Mouse (Mus musculus) CD4-positive helper T cell, adult 2 months (primary cell): ENCODE measurements around the gene Aox4.

Source experiments
- DNase-seq: peaks from one replicate; pipeline ENCODE4 v3.0.0-alpha.2; 2012; ENCODE audit warnings: low read depth, missing footprints, low spot score

Gene Aox4

GRCm38 (mm10) chr1:58210203-58210602 is at the start of gene Aox4:
Gene Aox4 (plus strand): TSS chr1:58210397.
- DNase-seq: no peak

GRCm38 (mm10) chr1:58169893-58170292 is 40.3 kb upstream of the Aox4 start:
- DNase-seq: no peak

- no peak for DNase-seq
Observed at GRCm38 (mm10) chr1:58188514-58189175, 21.6 kb upstream of the Aox4 start.

- DNase-seq: no peak
Observed at GRCm38 (mm10) chr1:58194317-58194716, 15.9 kb upstream of the Aox4 start.

GRCm38 (mm10) chr1:58194988-58195387 is 15.2 kb upstream of the Aox4 start:
- DNase-seq: no peak

- DNase-seq: peak; percentile 62
Observed at GRCm38 (mm10) chr1:58195541-58195940, 14.7 kb upstream of the Aox4 start.

- no peak for DNase-seq
Observed at GRCm38 (mm10) chr1:58197023-58197422, 13.2 kb upstream of the Aox4 start.

GRCm38 (mm10) chr1:58198386-58198785 is 11.8 kb upstream of the Aox4 start:
- no peak for DNase-seq

GRCm38 (mm10) chr1:58212805-58213204 is 2.6 kb downstream of the Aox4 start:
- no peak for DNase-seq

GRCm38 (mm10) chr1:58213838-58214237 is 3.6 kb downstream of the Aox4 start:
- no peak for DNase-seq

- no peak for DNase-seq
Observed at GRCm38 (mm10) chr1:58215353-58215752, 5.2 kb downstream of the Aox4 start.

- no peak for DNase-seq
Observed at GRCm38 (mm10) chr1:58215956-58216532, 5.8 kb downstream of the Aox4 start.

GRCm38 (mm10) chr1:58221070-58221469 is 10.9 kb downstream of the Aox4 start:
- no peak for DNase-seq

- no peak for DNase-seq
Observed at GRCm38 (mm10) chr1:58221879-58222278, 11.7 kb downstream of the Aox4 start.

- DNase-seq: no peak
Observed at GRCm38 (mm10) chr1:58228086-58228485, 17.9 kb downstream of the Aox4 start.

GRCm38 (mm10) chr1:58228916-58229315 is 18.7 kb downstream of the Aox4 start:
- no peak for DNase-seq

- DNase-seq: no peak
Observed at GRCm38 (mm10) chr1:58229774-58230173, 19.6 kb downstream of the Aox4 start.

GRCm38 (mm10) chr1:58230542-58230941 is 20.3 kb downstream of the Aox4 start:
- no peak for DNase-seq

- DNase-seq: no peak
Observed at GRCm38 (mm10) chr1:58235405-58235804, 25.2 kb downstream of the Aox4 start.

- no peak for DNase-seq
Observed at GRCm38 (mm10) chr1:58237527-58238299, 27.5 kb downstream of the Aox4 start.

GRCm38 (mm10) chr1:58238440-58238839 is 28.2 kb downstream of the Aox4 start:
- no peak for DNase-seq

- DNase-seq: no peak
Observed at GRCm38 (mm10) chr1:58238961-58239360, 28.8 kb downstream of the Aox4 start.

- no peak for DNase-seq
Observed at GRCm38 (mm10) chr1:58240347-58240746, 30.1 kb downstream of the Aox4 start.
